Mouse (Mus musculus) intestine, embryonic 15.5 days (tissue): Measurements from ENCODE around the gene Cpne5. TPM values are rescaled to one million over a fixed set of nuclear protein-coding genes. Genes with fewer than 3 reads are reported as not detected.

Source experiments
- ATAC-seq: fragments of 200-750 bp; cut with Nextera tagmentation; 2 replicates; pipeline ENCODE4 v1.8.0; 2017; ENCODE audit warnings: moderate TSS enrichment, moderate library complexity
- H3K27ac ChIP-seq: fragments of 300-500 bp; sonication (generic); 2 replicates; pipeline ENCODE4 v1.5.1; 2015; ENCODE audit warnings: mild to moderate bottlenecking, inconsistent platforms
- H3K27me3 ChIP-seq: fragments of 300-500 bp; sonication (generic); replicated peaks from 2 replicates; pipeline ENCODE4 v1.6.1; 2015; ENCODE audit warnings: inconsistent platforms
- H3K36me3 ChIP-seq: fragments of 300-500 bp; sonication (generic); 2 replicates; pipeline ENCODE4 v1.6.1; 2015; ENCODE audit warnings: inconsistent platforms
- H3K4me1 ChIP-seq: fragments of 300-500 bp; sonication (generic); replicated peaks from 2 replicates; pipeline ENCODE4 v1.6.1; 2015; ENCODE audit warnings: inconsistent platforms
- H3K4me2 ChIP-seq: fragments of 300-500 bp; sonication (generic); replicated peaks from 2 replicates; pipeline ENCODE4 v1.6.1; 2015; ENCODE audit warnings: mild to moderate bottlenecking, inconsistent platforms
- H3K4me3 ChIP-seq: fragments of 300-500 bp; sonication (generic); replicated peaks from 2 replicates; pipeline ENCODE4 v1.5.1; 2015; ENCODE audit warnings: inconsistent platforms
- H3K9ac ChIP-seq: fragments of 300-500 bp; sonication (generic); 2 replicates; pipeline ENCODE4 v1.6.1; 2015; ENCODE audit warnings: inconsistent platforms
- H3K9me3 ChIP-seq: fragments of 300-500 bp; sonication (generic); 2 replicates; pipeline ENCODE4 v1.6.1; 2016; ENCODE audit warnings: inconsistent platforms
- WGBS: fragments of 180-500 bp; shearing (Covaris S2); methylation state at CpG from one replicate; pipeline ENCODE4 v1.1.7; 2015; 5-methylcytosine and 5-hydroxymethylcytosine counted together
- polyA plus RNA-seq: library from polyadenylated mRNA; unstranded; fragments of >200 nt; fragmentation: Nextera tagmentation; extraction: Ambion mirVana; gene quantifications from 2 replicates; pipeline ENCODE4 v1.2.1, GENCODE M21; 2015

The Cpne5 gene
- polyA plus RNA-seq, 1 experiment from 2014 or later, result 8.3 TPM

DNA sequence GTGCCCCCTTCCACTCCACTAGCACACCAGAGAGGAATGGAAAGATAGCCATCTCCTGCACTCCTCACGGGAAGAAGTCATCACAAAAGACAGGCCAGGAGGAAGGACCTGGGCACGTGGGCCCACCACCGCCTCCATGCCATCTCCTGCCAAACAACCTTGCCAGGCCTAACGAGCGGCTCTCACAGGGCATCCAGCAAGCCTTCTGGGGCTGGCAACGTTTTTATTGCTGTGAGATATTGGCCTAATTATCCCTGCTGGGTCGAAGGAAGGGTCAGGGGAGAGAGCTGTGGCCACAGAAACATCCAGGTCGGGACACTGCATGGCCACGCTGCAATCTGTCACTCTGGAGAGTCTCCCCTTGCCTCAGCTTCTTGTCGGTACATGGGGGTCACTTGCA, 6.9 kb downstream of the Cpne5 start:
- WGBS, result 69% methylated on average over 10 of the region's 10 CpGs
- H3K9me3 ChIP-seq, result no peaks in the 10 kb centered on the region
- peaks cover 5% of the 10 kb centered on the region for H3K4me1 ChIP-seq
- no peak overlapping the region for H3K9ac ChIP-seq
- no peak overlapping the region for H3K4me2 ChIP-seq
- H3K4me3 ChIP-seq, result no peak overlapping the region
- H3K36me3 ChIP-seq, result no peaks in the 10 kb centered on the region
- H3K27me3 ChIP-seq, result peaks cover 5% of the 10 kb centered on the region; the same call in 1 of the 2 replicates
- ATAC-seq, result no peak
- no peak overlapping the region for H3K27ac ChIP-seq

DNA sequence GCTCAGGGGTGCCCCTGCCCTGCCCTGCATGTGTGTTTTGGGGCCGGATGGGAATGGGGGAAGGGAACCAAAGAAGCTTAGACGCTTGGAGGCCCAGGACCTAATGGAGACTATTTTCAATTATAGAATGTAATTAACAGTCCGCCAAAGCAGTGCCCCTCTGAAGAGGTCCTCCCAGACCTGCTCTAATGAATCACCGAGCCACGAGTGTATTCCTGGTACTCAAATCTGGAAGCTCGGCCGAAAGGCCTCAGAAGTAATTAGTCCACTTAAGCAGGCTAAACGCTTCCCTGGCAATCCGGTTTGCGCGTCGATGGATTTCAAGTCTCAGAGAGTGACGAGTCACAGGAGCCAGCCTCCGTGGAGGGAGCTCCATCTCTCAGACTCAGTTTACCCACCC, 17.3 kb downstream of the Cpne5 start:
- H3K27ac ChIP-seq, result no peak overlapping the region
- H3K4me3 ChIP-seq, result no peak overlapping the region
- H3K9ac ChIP-seq, result no peak overlapping the region
- no peaks in the 10 kb centered on the region for H3K9me3 ChIP-seq
- no peaks in the 10 kb centered on the region for H3K4me1 ChIP-seq
- no peaks in the 10 kb centered on the region for H3K27me3 ChIP-seq
- no peak overlapping the region for H3K4me2 ChIP-seq
- no peaks in the 10 kb centered on the region for H3K36me3 ChIP-seq
- ATAC-seq, result no peak
- WGBS, result 73% methylated on average over 14 of the region's 14 CpGs

GRCm38 (mm10) chr17:29218017-29218416, 19.9 kb downstream of the Cpne5 start:
- H3K27ac ChIP-seq, result no peak overlapping the region
- H3K36me3 ChIP-seq, result no peaks in the 10 kb centered on the region
- H3K4me3 ChIP-seq, result no peak overlapping the region
- no peaks in the 10 kb centered on the region for H3K27me3 ChIP-seq
- H3K9me3 ChIP-seq, result no peaks in the 10 kb centered on the region
- ATAC-seq, result no peak
- 62% methylated on average over 5 of the region's 5 CpGs for WGBS
- H3K9ac ChIP-seq, result no peak overlapping the region
- no peak overlapping the region for H3K4me2 ChIP-seq
- 0 out of 2 replicates have a peak, but pooled peaks cover 3% of the 10 kb centered on the region for H3K4me1 ChIP-seq

DNA sequence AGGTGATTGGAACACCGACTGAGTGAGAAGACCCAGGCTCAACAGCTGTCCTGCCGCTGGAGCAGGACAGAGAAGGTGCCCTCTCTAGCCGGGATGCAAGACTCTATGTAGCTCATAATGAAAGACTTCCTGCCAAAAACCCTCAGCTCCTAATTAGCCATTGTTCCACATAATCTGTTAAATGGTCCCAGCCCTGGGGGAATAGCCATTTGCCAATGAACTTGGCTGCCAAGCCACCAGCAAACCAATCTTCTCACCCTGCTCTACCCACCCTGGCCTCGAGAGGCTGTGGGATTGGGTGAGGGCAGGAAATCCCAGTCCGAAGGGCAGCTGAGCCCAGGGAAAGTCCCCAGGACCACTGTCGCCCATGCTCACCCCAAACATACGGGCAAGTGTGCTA, 21.9 kb downstream of the Cpne5 start:
- H3K36me3 ChIP-seq, result no peaks in the 10 kb centered on the region
- H3K4me1 ChIP-seq, result peaks cover 11% of the 10 kb centered on the region; the same call in 1 of the 2 replicates
- WGBS, result 57% methylated on average over 7 of the region's 7 CpGs
- no peak overlapping the region for H3K4me3 ChIP-seq
- H3K27ac ChIP-seq, result no peak overlapping the region
- no peak overlapping the region for H3K9ac ChIP-seq
- H3K4me2 ChIP-seq, result no peak overlapping the region
- no peaks in the 10 kb centered on the region for H3K27me3 ChIP-seq
- no peaks in the 10 kb centered on the region for H3K9me3 ChIP-seq
- ATAC-seq, result no peak

DNA sequence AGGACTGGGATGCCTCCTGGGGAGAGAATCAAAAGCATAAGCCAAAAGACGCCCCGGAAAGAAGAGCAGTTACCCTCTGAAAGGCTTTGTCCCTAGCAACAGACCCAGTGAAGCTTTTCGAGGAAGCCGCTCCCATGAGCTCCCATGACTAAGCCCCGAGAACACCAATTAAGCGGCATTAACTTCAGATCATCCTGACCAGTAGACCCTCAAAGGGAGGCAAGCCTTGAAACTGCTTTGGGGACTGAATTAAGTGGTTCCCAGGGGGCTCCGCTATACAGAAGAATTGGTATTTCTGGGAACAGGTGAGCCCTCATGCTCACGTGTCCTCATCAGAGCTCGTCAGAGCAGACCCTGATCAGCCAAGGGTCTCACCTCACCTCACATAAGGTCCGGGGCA, 23.3 kb downstream of the Cpne5 start:
- H3K4me2 ChIP-seq, result no peak overlapping the region
- H3K36me3 ChIP-seq, result no peaks in the 10 kb centered on the region
- no peak overlapping the region for H3K4me3 ChIP-seq
- peaks cover 11% of the 10 kb centered on the region; the same call in 1 of the 2 replicates for H3K4me1 ChIP-seq
- H3K9ac ChIP-seq, result no peak overlapping the region
- no peaks in the 10 kb centered on the region for H3K27me3 ChIP-seq
- 69% methylated on average over 10 of the region's 10 CpGs for WGBS
- no peaks in the 10 kb centered on the region for H3K9me3 ChIP-seq
- H3K27ac ChIP-seq, result no peak overlapping the region
- ATAC-seq, result no peak

DNA sequence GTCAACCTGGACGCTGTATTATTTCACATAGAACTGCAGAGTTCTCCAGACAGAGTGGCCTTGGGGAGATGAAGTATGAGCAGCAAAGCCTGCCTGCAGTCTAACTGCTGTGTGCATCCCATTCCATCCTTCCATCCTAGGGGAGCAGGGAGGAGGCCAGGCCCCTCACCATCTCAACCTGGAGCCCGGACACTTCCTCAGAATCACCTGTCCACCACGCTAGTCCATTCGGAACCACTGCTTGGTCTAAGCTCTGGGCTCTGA, 23.8 kb downstream of the Cpne5 start:
- H3K27ac ChIP-seq, result no peak overlapping the region
- no peaks in the 10 kb centered on the region for H3K9me3 ChIP-seq
- WGBS, result 83% methylated on average over 4 of the region's 4 CpGs
- no peak overlapping the region for H3K4me3 ChIP-seq
- H3K36me3 ChIP-seq, result no peaks in the 10 kb centered on the region
- H3K4me1 ChIP-seq, result peaks cover 11% of the 10 kb centered on the region; the same call in 1 of the 2 replicates
- no peaks in the 10 kb centered on the region for H3K27me3 ChIP-seq
- no peak overlapping the region for H3K4me2 ChIP-seq
- no peak overlapping the region for H3K9ac ChIP-seq
- ATAC-seq, result no peak

GRCm38 (mm10) chr17:29213381-29214192, 24.4 kb downstream of the Cpne5 start:
- H3K4me2 ChIP-seq, result peak overlapping the region; percentile 33; the same call in 1 of the 2 replicates
- H3K27ac ChIP-seq, result no peak overlapping the region
- H3K4me3 ChIP-seq, result no peak overlapping the region
- H3K36me3 ChIP-seq, result no peaks in the 10 kb centered on the region
- H3K27me3 ChIP-seq, result no peaks in the 10 kb centered on the region
- no peak for ATAC-seq
- H3K9me3 ChIP-seq, result no peaks in the 10 kb centered on the region
- 23% methylated on average over 12 of the region's 12 CpGs for WGBS
- no peak overlapping the region for H3K9ac ChIP-seq
- H3K4me1 ChIP-seq, result peaks cover 11% of the 10 kb centered on the region; the same call in 1 of the 2 replicates

DNA sequence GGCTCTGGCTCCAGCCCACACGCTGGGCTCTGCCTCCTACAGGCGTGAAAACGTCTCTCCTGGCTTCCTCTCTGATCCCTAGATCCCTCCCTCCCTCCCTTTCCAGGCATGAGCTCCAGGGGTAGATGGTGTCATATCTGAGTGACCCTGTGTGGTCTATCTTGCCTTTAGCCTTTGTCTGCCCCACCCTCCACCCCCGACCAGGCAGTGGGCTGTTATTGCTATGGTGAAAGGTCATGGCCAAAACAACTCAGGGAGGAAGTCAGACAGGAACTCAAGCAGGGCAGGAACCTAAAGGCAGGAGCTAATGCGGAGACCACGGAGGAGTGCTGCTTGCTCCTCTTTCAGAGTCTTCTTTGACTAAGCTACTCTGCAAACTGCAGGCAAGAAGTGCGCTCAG, 26.1 kb downstream of the Cpne5 start:
- no peak overlapping the region for H3K4me3 ChIP-seq
- ATAC-seq, result no peak
- no peaks in the 10 kb centered on the region for H3K27me3 ChIP-seq
- H3K36me3 ChIP-seq, result no peaks in the 10 kb centered on the region
- no peaks in the 10 kb centered on the region for H3K9me3 ChIP-seq
- H3K9ac ChIP-seq, result no peak overlapping the region
- peaks cover 11% of the 10 kb centered on the region; the same call in 1 of the 2 replicates for H3K4me1 ChIP-seq
- WGBS, result 52% methylated on average over 7 of the region's 7 CpGs
- H3K27ac ChIP-seq, result no peak overlapping the region
- no peak overlapping the region for H3K4me2 ChIP-seq

- Histone ChIP-seq H3K9me3 (no peaks in the 10 kb centered on the region), H3K4me3 (no peak overlapping the region), H3K27ac (no peak overlapping the region), H3K4me1 (peaks cover 11% of the 10 kb centered on the region; the same call in 1 of the 2 replicates), H3K9ac (no peak overlapping the region), H3K4me2 (no peak overlapping the region), H3K36me3 (no peaks in the 10 kb centered on the region), H3K27me3 (no peaks in the 10 kb centered on the region)
- no peak for ATAC-seq
- WGBS, result 97% methylated on average over 3 of the region's 3 CpGs
These were observed 27.9 kb downstream of the Cpne5 start for GRCm38 (mm10) chr17:29210037-29210436.

DNA sequence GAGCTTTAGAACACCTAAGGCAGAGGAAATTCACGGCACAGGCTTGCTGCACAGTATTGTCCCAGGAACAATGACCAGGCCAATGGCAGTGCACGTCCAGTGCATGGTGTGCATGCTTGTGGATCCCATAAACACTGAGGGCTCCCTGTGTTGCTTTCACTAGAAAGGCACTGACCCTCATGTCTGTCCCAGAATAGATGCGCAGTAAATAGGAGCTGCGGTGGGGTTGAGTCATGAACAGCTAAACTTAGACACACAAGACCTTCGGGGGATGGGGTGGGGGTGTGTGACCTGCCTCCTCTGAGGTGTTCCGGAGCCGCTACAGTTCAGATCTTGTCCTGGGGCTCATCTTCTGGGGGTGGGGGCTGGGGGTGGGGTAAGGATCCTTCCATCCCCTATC, 31.9 kb downstream of the Cpne5 start:
- no peaks in the 10 kb centered on the region for H3K9me3 ChIP-seq
- H3K27me3 ChIP-seq, result no peaks in the 10 kb centered on the region
- 80% methylated on average over 7 of the region's 7 CpGs for WGBS
- H3K4me1 ChIP-seq, result no peaks in the 10 kb centered on the region
- no peak overlapping the region for H3K9ac ChIP-seq
- H3K4me2 ChIP-seq, result no peak overlapping the region
- H3K4me3 ChIP-seq, result no peak overlapping the region
- H3K36me3 ChIP-seq, result no peaks in the 10 kb centered on the region
- H3K27ac ChIP-seq, result no peak overlapping the region
- ATAC-seq, result no peak

DNA sequence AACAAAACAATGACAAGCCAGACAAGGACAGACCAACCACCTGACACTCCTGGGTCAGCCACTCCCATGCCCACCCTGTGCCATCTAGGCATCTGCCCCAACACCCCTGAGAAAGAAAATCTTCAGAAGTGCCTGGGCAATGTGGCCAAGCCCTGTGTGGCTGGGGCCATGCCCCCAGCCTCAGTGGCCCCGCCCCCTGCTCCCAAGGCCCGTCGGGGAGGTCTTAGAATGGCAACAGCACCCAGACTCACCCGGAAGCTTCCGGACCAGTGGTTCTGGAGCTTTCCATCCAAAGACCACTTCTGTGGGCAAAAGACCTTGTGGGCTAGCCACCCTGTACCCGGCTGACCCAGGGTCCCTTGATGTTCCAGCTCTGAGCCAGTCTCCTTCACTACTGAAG, 35.4 kb downstream of the Cpne5 start:
- no peaks in the 10 kb centered on the region for H3K9me3 ChIP-seq
- no peak overlapping the region for H3K4me2 ChIP-seq
- no peaks in the 10 kb centered on the region for H3K4me1 ChIP-seq
- WGBS, result 83% methylated on average over 6 of the region's 6 CpGs
- H3K27me3 ChIP-seq, result no peaks in the 10 kb centered on the region
- no peak for ATAC-seq
- no peak overlapping the region for H3K9ac ChIP-seq
- no peak overlapping the region for H3K4me3 ChIP-seq
- no peaks in the 10 kb centered on the region for H3K36me3 ChIP-seq
- H3K27ac ChIP-seq, result no peak overlapping the region

DNA sequence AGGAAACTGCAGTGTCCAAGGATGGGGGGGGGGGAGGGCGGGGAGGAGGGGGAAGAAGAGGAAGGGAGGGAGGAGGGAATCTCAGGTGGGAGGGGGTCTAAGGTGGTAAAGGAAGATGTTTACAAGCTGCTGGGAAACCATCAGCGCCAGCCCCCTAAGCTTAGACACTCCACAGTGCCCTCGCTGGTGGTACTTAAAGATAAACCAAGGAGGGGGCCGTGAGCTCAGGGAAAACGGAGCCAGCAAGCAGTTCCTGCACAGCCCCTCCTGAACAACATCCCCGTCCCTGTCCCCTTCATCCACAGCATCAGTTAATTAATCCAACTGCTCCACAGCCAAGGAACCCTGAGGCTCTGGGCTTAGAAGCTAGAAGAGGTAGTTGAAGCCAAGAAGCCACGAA, 38.1 kb downstream of the Cpne5 start:
- Histone ChIP-seq H3K4me2 (no peak overlapping the region), H3K4me3 (no peak overlapping the region)
- 40% methylated on average over 7 of the region's 7 CpGs for WGBS

DNA sequence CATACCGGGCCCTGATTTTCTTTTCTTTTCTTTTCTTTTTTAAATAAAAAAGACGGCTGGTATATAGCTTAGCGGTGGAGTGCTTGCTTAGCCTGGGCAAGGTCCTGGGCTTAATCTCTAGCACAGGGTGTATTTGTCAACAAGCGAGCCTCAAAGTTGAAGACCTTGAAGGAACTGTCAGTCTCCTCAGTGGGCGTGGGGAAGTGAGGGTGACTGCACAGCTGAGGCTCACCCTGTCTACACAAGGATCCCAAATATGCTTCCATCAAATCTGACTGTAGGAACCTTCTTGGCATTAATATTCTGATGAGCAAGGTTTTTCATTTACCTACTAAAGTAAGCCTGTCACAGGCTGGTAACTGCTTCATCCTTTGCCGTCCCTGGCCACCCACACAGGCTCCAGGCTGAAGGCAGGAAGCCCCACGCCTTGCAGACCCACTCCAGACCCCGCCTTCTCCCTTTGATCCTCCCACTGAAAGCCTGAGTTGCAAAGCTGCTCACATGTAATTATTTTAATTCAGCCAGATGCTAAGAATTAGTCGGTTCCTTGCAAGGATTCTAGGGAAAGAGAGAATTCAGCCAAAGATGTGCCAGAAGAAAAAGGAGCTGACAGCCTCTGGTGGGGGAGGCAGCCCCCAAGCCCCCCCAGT, 38.7 kb downstream of the Cpne5 start:
- H3K4me3 ChIP-seq, result no peak overlapping the region
- no peak overlapping the region for H3K27ac ChIP-seq
- no peak overlapping the region for H3K9ac ChIP-seq
- H3K36me3 ChIP-seq, result no peaks in the 10 kb centered on the region
- no peaks in the 10 kb centered on the region for H3K9me3 ChIP-seq
- 19% methylated on average over 9 of the region's 9 CpGs for WGBS
- no peaks in the 10 kb centered on the region for H3K27me3 ChIP-seq
- no peak overlapping the region for H3K4me2 ChIP-seq
- no peak for ATAC-seq
- no peaks in the 10 kb centered on the region for H3K4me1 ChIP-seq

More for the DNA sequence above, 38.1 kb downstream of the Cpne5 start:
- Histone ChIP-seq H3K4me1 (no peaks in the 10 kb centered on the region), H3K9ac (no peak overlapping the region), H3K36me3 (no peaks in the 10 kb centered on the region), H3K27ac (no peak overlapping the region), H3K27me3 (no peaks in the 10 kb centered on the region), H3K9me3 (no peaks in the 10 kb centered on the region)
- no peak for ATAC-seq
